Mouse (Mus musculus) lung, adult 2 months (tissue): ENCODE data around the gene Rpl6.

Source experiments
- CTCF ChIP-seq: fragments of 200-500 bp; IDR thresholded peaks from 2 replicates; pipeline ENCODE4 v1.5.1; 2011; ENCODE audit warnings: mild to moderate bottlenecking, low read length, control low read depth; ENCODE audit not compliant: insufficient read depth
- POLR2A ChIP-seq: fragments of 200-500 bp; IDR thresholded peaks from 2 replicates; pipeline ENCODE4 v1.6.1; 2011; ENCODE audit warnings: low read depth, mild to moderate bottlenecking, control low read depth, low read length, borderline replicate concordance; ENCODE audit errors: extremely low read depth

DNA sequence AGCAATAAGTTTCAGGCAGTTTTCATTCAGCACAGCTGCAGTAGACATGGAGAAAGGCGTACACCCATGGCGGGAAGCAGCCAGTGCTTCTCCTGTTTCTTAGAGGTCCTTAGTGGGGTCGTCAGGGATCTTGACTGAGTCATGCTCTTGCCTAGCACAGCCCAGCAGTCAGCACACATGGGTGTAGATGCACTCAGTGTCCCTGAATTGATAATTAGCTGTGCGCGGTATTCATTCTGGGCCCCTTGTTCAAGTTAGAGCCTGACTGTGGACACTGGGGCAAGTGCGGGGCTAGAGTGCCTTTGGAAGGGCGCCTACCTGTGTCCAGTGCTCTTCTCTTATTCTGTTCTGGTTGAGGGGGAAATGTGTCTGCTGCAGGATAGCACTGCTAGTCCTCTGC lies 40.9 kb downstream of the Rpl6 start:
- no peak for TF ChIP-seq CTCF
- no peak for TF ChIP-seq POLR2A
